Mouse (Mus musculus): Measurements from ENCODE around the gene Gm15557. TPM values are rescaled to one million over a fixed set of nuclear protein-coding genes. Genes with fewer than 3 reads are reported as not detected.
A peak's percentile ranks its signal among the peaks of the same experiment; 100 is the strongest.

The Gm15557 gene
- polyA plus RNA-seq, 1 experiment from 2014 or later, result not detected

DNA sequence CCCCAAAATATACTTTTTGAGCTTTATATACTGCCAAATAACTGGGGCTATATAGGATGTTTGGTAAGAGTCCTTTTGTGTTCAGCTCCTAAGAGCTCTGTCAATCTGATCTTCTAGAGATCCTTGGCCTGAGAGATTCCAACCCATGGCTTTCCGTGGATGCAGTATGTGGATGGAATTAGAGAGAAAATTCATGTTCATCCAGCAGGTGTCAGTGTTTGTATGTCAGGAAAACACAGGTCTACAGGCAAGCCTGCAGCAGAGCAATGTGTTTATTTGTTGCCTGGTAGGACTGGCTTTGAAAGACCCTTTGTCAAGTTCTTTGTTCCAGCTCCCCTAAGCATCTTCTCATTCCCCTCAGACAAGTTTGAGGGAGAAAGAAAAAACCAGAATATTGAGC lies 22.5 kb downstream of the Gm15557 start:
- no peaks in the 10 kb centered on the region for H3K9me3 ChIP-seq (ENCODE audit: control insufficient read depth, low read length)
- ATAC-seq (ENCODE audit: low FRiP score), result no peak
- no peaks in the 10 kb centered on the region for H3K4me1 ChIP-seq (replicated peaks; ENCODE audit: control insufficient read depth, insufficient read depth, low read length)
- WGBS, result 55% methylated on average over 1 of the region's 1 CpGs
- H3K27ac ChIP-seq (ENCODE audit: low read depth, low read length), result no peak overlapping the region
- no peaks in the 10 kb centered on the region for H3K27me3 ChIP-seq (ENCODE audit: control insufficient read depth, insufficient read depth, low read length)
- peak; percentile 49 for DNase-seq (ENCODE audit: low spot score)
- H3K4me2 ChIP-seq (replicated peaks; ENCODE audit: low read depth, low read length), result no peak overlapping the region
- no peak overlapping the region for H3K4me3 ChIP-seq (ENCODE audit: low read depth, low read length)
- H3K36me3 ChIP-seq (ENCODE audit: control insufficient read depth, insufficient read depth, low read length), result peaks cover 13% of the 10 kb centered on the region
- H3K9ac ChIP-seq (ENCODE audit: low read depth, low read length), result no peak overlapping the region

GRCm38 (mm10) chr2:155973348-155973747 lies 32.8 kb downstream of the Gm15557 start:
- ATAC-seq (ENCODE audit: low FRiP score) (no peak), DNase-seq (ENCODE audit: low spot score) (no peak)
- H3K27ac ChIP-seq (ENCODE audit: low read depth, low read length), result no peak overlapping the region

GRCm38 (mm10) chr2:155974087-155974731 lies 33.7 kb downstream of the Gm15557 start:
- Histone ChIP-seq H3K27ac (ENCODE audit: low read depth, low read length) (no peak overlapping the region), H3K27me3 (ENCODE audit: control insufficient read depth, insufficient read depth, low read length) (no peaks in the 10 kb centered on the region), H3K4me2 (replicated peaks; ENCODE audit: low read depth, low read length) (no peak overlapping the region), H3K4me3 (ENCODE audit: low read depth, low read length) (no peak overlapping the region), H3K9me3 (ENCODE audit: control insufficient read depth, low read length) (no peaks in the 10 kb centered on the region), H3K9ac (ENCODE audit: low read depth, low read length) (no peak overlapping the region), H3K4me1 (replicated peaks; ENCODE audit: control insufficient read depth, insufficient read depth, low read length) (no peaks in the 10 kb centered on the region), H3K36me3 (ENCODE audit: control insufficient read depth, insufficient read depth, low read length) (peaks cover 13% of the 10 kb centered on the region)
- no peak for DNase-seq (ENCODE audit: low spot score)
- ATAC-seq (ENCODE audit: low FRiP score), result no peak
- WGBS, result 87% methylated on average over 14 of the region's 14 CpGs

More at GRCm38 (mm10) chr2:155973348-155973747, 32.8 kb downstream of the Gm15557 start:
- Histone ChIP-seq H3K4me3 (ENCODE audit: low read depth, low read length) (no peak overlapping the region), H3K9ac (ENCODE audit: low read depth, low read length) (no peak overlapping the region), H3K9me3 (ENCODE audit: control insufficient read depth, low read length) (no peaks in the 10 kb centered on the region), H3K4me1 (replicated peaks; ENCODE audit: control insufficient read depth, insufficient read depth, low read length) (no peaks in the 10 kb centered on the region), H3K36me3 (ENCODE audit: control insufficient read depth, insufficient read depth, low read length) (peaks cover 16% of the 10 kb centered on the region), H3K27me3 (ENCODE audit: control insufficient read depth, insufficient read depth, low read length) (no peaks in the 10 kb centered on the region), H3K4me2 (replicated peaks; ENCODE audit: low read depth, low read length) (no peak overlapping the region)
- 89% methylated on average over 6 of the region's 6 CpGs for WGBS

GRCm38 (mm10) chr2:155979328-155979991 lies 38.9 kb downstream of the Gm15557 start:
- 89% methylated on average over 5 of the region's 5 CpGs for WGBS
- H3K4me1 ChIP-seq (replicated peaks; ENCODE audit: control insufficient read depth, insufficient read depth, low read length), result no peaks in the 10 kb centered on the region
- H3K27ac ChIP-seq (ENCODE audit: low read depth, low read length), result no peak overlapping the region
- H3K27me3 ChIP-seq (ENCODE audit: control insufficient read depth, insufficient read depth, low read length), result no peaks in the 10 kb centered on the region
- DNase-seq (ENCODE audit: low spot score) (no peak), ATAC-seq (ENCODE audit: low FRiP score) (no peak)
- no peak overlapping the region for H3K4me2 ChIP-seq (replicated peaks; ENCODE audit: low read depth, low read length)
- peaks cover 18% of the 10 kb centered on the region; the same call in 1 of the 2 replicates for H3K36me3 ChIP-seq (ENCODE audit: control insufficient read depth, insufficient read depth, low read length)
- H3K9ac ChIP-seq (ENCODE audit: low read depth, low read length), result no peak overlapping the region
- H3K4me3 ChIP-seq (ENCODE audit: low read depth, low read length), result no peak overlapping the region
- no peaks in the 10 kb centered on the region for H3K9me3 ChIP-seq (ENCODE audit: control insufficient read depth, low read length)

DNA sequence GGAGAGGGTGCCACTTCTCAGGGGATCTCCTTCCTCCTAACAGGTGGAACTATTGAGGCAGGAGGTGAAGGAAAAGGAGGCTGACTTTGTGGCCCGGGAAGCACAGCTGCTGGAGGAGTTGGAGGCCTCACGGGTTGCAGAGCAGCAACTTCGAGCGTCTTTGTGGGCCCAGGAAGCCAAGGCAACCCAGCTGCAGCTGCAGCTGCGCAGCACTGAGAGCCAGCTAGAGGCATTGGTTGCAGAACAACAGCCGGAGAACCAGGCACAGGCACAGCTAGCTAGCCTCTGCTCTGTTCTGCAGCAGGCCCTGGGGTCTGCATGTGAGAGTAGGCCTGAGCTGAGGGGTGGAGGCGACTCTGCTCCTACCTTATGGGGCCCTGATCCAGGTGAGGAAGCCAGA lies 45.2 kb downstream of the Gm15557 start:
- H3K36me3 ChIP-seq (ENCODE audit: control insufficient read depth, insufficient read depth, low read length), result peaks cover 22% of the 10 kb centered on the region; the same call in 1 of the 2 replicates
- no peak overlapping the region for H3K4me2 ChIP-seq (replicated peaks; ENCODE audit: low read depth, low read length)
- H3K4me1 ChIP-seq (replicated peaks; ENCODE audit: control insufficient read depth, insufficient read depth, low read length), result no peaks in the 10 kb centered on the region
- H3K27ac ChIP-seq (ENCODE audit: low read depth, low read length), result no peak overlapping the region
- no peak overlapping the region for H3K4me3 ChIP-seq (ENCODE audit: low read depth, low read length)
- H3K9me3 ChIP-seq (ENCODE audit: control insufficient read depth, low read length), result no peaks in the 10 kb centered on the region
- no peak overlapping the region for H3K9ac ChIP-seq (ENCODE audit: low read depth, low read length)
- no peaks in the 10 kb centered on the region for H3K27me3 ChIP-seq (ENCODE audit: control insufficient read depth, insufficient read depth, low read length)
- ATAC-seq (ENCODE audit: low FRiP score) (no peak), DNase-seq (ENCODE audit: low spot score) (no peak)
- 96% methylated on average over 7 of the region's 7 CpGs for WGBS

DNA sequence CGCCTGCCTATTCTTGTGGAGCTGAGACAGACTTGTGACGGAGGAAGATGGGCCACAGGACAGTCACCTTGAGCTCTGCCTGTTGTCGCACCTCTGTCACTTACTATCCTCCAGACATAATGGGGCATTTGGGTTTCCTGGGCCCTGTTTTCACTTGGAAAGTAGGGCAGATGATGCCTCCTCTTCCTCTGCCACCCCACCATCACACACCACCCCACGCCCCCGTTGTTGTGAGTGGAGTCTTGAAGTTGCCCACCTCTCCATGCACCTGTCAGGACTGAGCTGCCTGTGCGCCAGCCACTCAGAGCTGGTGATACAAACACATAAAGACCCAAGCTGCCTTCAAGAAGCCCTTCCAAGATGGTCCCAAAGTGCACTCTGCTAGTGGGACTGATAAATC lies 46.6 kb downstream of the Gm15557 start:
- Histone ChIP-seq H3K4me3 (ENCODE audit: low read depth, low read length) (no peak overlapping the region), H3K27ac (ENCODE audit: low read depth, low read length) (no peak overlapping the region), H3K4me2 (replicated peaks; ENCODE audit: low read depth, low read length) (no peak overlapping the region), H3K4me1 (replicated peaks; ENCODE audit: control insufficient read depth, insufficient read depth, low read length) (no peaks in the 10 kb centered on the region), H3K9ac (ENCODE audit: low read depth, low read length) (no peak overlapping the region), H3K9me3 (ENCODE audit: control insufficient read depth, low read length) (no peaks in the 10 kb centered on the region), H3K27me3 (ENCODE audit: control insufficient read depth, insufficient read depth, low read length) (no peaks in the 10 kb centered on the region), H3K36me3 (ENCODE audit: control insufficient read depth, insufficient read depth, low read length) (peaks cover 18% of the 10 kb centered on the region; the same call in 1 of the 2 replicates)
- no peak for ATAC-seq (ENCODE audit: low FRiP score)
- WGBS, result 96% methylated on average over 6 of the region's 6 CpGs
- DNase-seq (ENCODE audit: low spot score), result no peak

DNA sequence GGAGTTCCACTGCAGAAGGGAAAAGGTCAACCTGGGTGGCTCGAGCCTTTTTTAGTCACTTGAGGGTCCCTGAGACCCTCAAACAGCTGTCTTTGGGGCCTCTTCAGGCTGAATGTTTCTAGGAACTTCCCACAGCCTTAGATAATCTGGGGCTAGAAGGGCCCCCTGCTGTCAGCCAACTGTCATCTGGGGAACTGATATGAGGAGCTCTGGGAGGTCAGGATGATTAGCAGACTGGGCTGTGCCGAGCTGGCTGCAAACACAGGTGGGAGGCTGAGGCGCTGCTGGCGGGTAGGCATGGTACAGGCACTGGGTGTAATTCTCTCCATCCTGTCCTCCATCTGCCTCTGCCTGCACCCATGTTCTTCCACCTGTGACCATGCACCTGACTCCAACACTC lies 48.6 kb downstream of the Gm15557 start:
- DNase-seq (ENCODE audit: low spot score), result no peak
- Histone ChIP-seq H3K4me3 (ENCODE audit: low read depth, low read length) (no peak overlapping the region), H3K27ac (ENCODE audit: low read depth, low read length) (no peak overlapping the region), H3K4me2 (replicated peaks; ENCODE audit: low read depth, low read length) (no peak overlapping the region), H3K9ac (ENCODE audit: low read depth, low read length) (no peak overlapping the region), H3K4me1 (replicated peaks; ENCODE audit: control insufficient read depth, insufficient read depth, low read length) (no peaks in the 10 kb centered on the region), H3K9me3 (ENCODE audit: control insufficient read depth, low read length) (no peaks in the 10 kb centered on the region), H3K27me3 (ENCODE audit: control insufficient read depth, insufficient read depth, low read length) (no peaks in the 10 kb centered on the region), H3K36me3 (ENCODE audit: control insufficient read depth, insufficient read depth, low read length) (peaks cover 21% of the 10 kb centered on the region)
- 82% methylated on average over 4 of the region's 4 CpGs for WGBS
- ATAC-seq (ENCODE audit: low FRiP score), result no peak

DNA sequence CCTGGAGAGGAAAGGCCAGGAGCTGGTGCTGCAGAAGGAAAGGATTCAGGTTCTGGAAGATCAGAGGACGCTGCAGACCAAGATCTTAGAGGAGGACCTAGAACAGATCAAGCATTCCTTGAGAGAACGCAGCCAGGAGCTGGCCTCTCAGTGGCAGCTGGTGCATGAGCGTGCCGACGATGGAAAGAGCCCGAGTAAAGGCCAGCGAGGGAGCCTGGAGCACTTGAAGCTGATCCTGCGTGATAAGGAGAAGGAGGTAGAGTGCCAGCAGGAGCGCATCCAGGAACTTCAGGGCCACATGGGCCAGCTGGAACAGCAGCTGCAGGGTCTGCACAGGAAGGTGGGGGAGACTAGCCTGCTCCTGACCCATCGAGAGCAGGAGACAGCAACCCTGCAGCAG lies 50.6 kb downstream of the Gm15557 start:
- H3K9ac ChIP-seq (ENCODE audit: low read depth, low read length), result no peak overlapping the region
- no peaks in the 10 kb centered on the region for H3K27me3 ChIP-seq (ENCODE audit: control insufficient read depth, insufficient read depth, low read length)
- peaks cover 17% of the 10 kb centered on the region for H3K36me3 ChIP-seq (ENCODE audit: control insufficient read depth, insufficient read depth, low read length)
- H3K4me2 ChIP-seq (replicated peaks; ENCODE audit: low read depth, low read length), result 0 out of 2 replicates have a peak overlapping the region, but pooled peaks have one; percentile 5
- no peaks in the 10 kb centered on the region for H3K4me1 ChIP-seq (replicated peaks; ENCODE audit: control insufficient read depth, insufficient read depth, low read length)
- H3K4me3 ChIP-seq (ENCODE audit: low read depth, low read length), result no peak overlapping the region
- H3K27ac ChIP-seq (ENCODE audit: low read depth, low read length), result no peak overlapping the region
- WGBS, result 96% methylated on average over 10 of the region's 10 CpGs
- ATAC-seq (ENCODE audit: low FRiP score), result no peak
- no peak for DNase-seq (ENCODE audit: low spot score)
- no peaks in the 10 kb centered on the region for H3K9me3 ChIP-seq (ENCODE audit: control insufficient read depth, low read length)

DNA sequence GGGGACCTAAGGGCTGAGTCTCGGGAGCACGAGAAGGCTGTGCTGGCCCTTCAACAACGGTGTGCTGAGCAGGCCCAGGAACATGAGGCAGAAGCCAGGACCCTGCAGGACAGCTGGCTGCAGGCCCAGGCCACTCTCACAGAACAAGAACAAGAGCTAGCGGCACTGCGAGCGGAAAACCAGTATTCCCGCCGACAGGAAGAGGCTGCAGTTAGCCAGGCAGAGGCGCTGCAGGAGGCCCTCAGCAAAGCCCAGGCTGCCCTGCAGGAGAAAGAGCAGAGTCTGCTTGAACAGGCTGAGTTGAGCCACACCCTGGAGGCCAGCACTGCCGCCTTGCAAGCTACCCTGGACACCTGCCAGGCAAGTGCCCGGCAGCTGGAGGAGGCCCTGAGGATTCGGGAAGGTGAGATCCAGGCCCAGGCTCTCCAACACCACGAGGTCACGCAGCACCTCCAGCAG lies 51.4 kb downstream of the Gm15557 start:
- Histone ChIP-seq H3K9ac (ENCODE audit: low read depth, low read length) (no peak overlapping the region), H3K4me1 (replicated peaks; ENCODE audit: control insufficient read depth, insufficient read depth, low read length) (no peaks in the 10 kb centered on the region), H3K27me3 (ENCODE audit: control insufficient read depth, insufficient read depth, low read length) (no peaks in the 10 kb centered on the region), H3K36me3 (ENCODE audit: control insufficient read depth, insufficient read depth, low read length) (peaks cover 15% of the 10 kb centered on the region), H3K9me3 (ENCODE audit: control insufficient read depth, low read length) (no peaks in the 10 kb centered on the region), H3K4me2 (replicated peaks; ENCODE audit: low read depth, low read length) (no peak overlapping the region), H3K4me3 (ENCODE audit: low read depth, low read length) (no peak overlapping the region), H3K27ac (ENCODE audit: low read depth, low read length) (no peak overlapping the region)
- DNase-seq (ENCODE audit: low spot score) (no peak), ATAC-seq (ENCODE audit: low FRiP score) (no peak)
- 87% methylated on average over 14 of the region's 14 CpGs for WGBS

All from hindbrain, embryonic 11.5 days (tissue).